Mouse (Mus musculus): Measurements from ENCODE around the gene Abtb2.

Abtb2 gene

GRCm38 (mm10) chr2:103622950-103623349 is 56.8 kb downstream of the Abtb2 start:
- DNase-seq = no peak

GRCm38 (mm10) chr2:103625349-103625932 is 59.3 kb downstream of the Abtb2 start:
- DNase-seq = peak; percentile 63

- no peak for DNase-seq
These were observed 61.0 kb downstream of the Abtb2 start for GRCm38 (mm10) chr2:103627101-103627500.

- DNase-seq = no peak
These were observed 63.8 kb downstream of the Abtb2 start for GRCm38 (mm10) chr2:103629956-103630355.

- no peak for DNase-seq
These were observed 65.2 kb downstream of the Abtb2 start for GRCm38 (mm10) chr2:103631293-103631717.

GRCm38 (mm10) chr2:103632136-103632925 is 66.2 kb downstream of the Abtb2 start:
- DNase-seq = no peak

- no peak for DNase-seq
These were observed 66.8 kb downstream of the Abtb2 start for GRCm38 (mm10) chr2:103632926-103633250.

- no peak for DNase-seq
These were observed 69.8 kb downstream of the Abtb2 start for GRCm38 (mm10) chr2:103635731-103636487.

- no peak for DNase-seq
These were observed 71.3 kb downstream of the Abtb2 start for GRCm38 (mm10) chr2:103637385-103637784.

GRCm38 (mm10) chr2:103637943-103638342 is 71.8 kb downstream of the Abtb2 start:
- DNase-seq = no peak

- no peak for DNase-seq
These were observed 73.6 kb downstream of the Abtb2 start for GRCm38 (mm10) chr2:103639701-103640100.

GRCm38 (mm10) chr2:103640861-103641260 is 74.8 kb downstream of the Abtb2 start:
- DNase-seq = no peak

- no peak for DNase-seq
These were observed 77.6 kb downstream of the Abtb2 start for GRCm38 (mm10) chr2:103643584-103644211.

GRCm38 (mm10) chr2:103644418-103644817 is 78.3 kb downstream of the Abtb2 start:
- DNase-seq = no peak

- DNase-seq = no peak
These were observed 84.3 kb downstream of the Abtb2 start for GRCm38 (mm10) chr2:103650314-103650879.

GRCm38 (mm10) chr2:103652121-103652520 is 86.0 kb downstream of the Abtb2 start:
- DNase-seq = no peak

GRCm38 (mm10) chr2:103655037-103655436 is 88.9 kb downstream of the Abtb2 start:
- DNase-seq = no peak

- DNase-seq = no peak
These were observed 89.9 kb downstream of the Abtb2 start for GRCm38 (mm10) chr2:103656028-103656427.

- DNase-seq = no peak
These were observed 93.1 kb downstream of the Abtb2 start for GRCm38 (mm10) chr2:103659167-103659566.

- no peak for DNase-seq
These were observed 93.8 kb downstream of the Abtb2 start for GRCm38 (mm10) chr2:103659648-103660556.

GRCm38 (mm10) chr2:103661696-103662095 is 95.6 kb downstream of the Abtb2 start:
- DNase-seq = no peak

- DNase-seq = no peak
These were observed 96.0 kb downstream of the Abtb2 start for GRCm38 (mm10) chr2:103662121-103662520.

All from kidney, adult 11 months (tissue).